Mouse (Mus musculus) erythroblast, adult 5-6 weeks (primary cell): ENCODE results near the gene Lrrc74b. TPM values are rescaled to one million over a fixed set of nuclear protein-coding genes. Genes with fewer than 3 reads are reported as not detected.
"Not testable (repeated sequence)": the region's sequence is repeated elsewhere in the genome, so short reads cannot be mapped to it uniquely, and the experiment has no call there.

Experiments
- ATAC-seq: replicated peaks from 2 replicates; pipeline ENCODE4 v1.8.0; 2016; ENCODE audit warnings: moderate number of reproducible peaks, mild to moderate bottlenecking, moderate TSS enrichment, inconsistent platforms; ENCODE audit not compliant: poor library complexity, low FRiP score, severe bottlenecking
- total RNA-seq, 2 experiments: library from RNA; stranded (forward) in 1 of 2; stranded (reverse) in 1 of 2; fragments of 150-400 nt in 1 of 2; fragments of 200-764, 138-1000 nt in 1 of 2; gene quantifications; 2 replicates each; pipeline versions ENCODE4 v1.2.3 to v1.2.4; 2015 to 2017; ENCODE audit warnings: low replicate concordance in 2 of 2

Lrrc74b gene
- total RNA-seq, 2 experiments from 2014 or later, result not detected

- ATAC-seq, result not testable (repeated sequence)
Measured at GRCm38 (mm10) chr16:17508031-17508430, 53.0 kb downstream of the Lrrc74b start.

- ATAC-seq, result no peak
Measured at GRCm38 (mm10) chr16:17507018-17507552, 54.0 kb downstream of the Lrrc74b start.

GRCm38 (mm10) chr16:17502681-17503080 lies 58.4 kb downstream of the Lrrc74b start:
- ATAC-seq, result no peak

GRCm38 (mm10) chr16:17499249-17499883 lies 61.7 kb downstream of the Lrrc74b start:
- no peak for ATAC-seq

- no peak for ATAC-seq
Measured at GRCm38 (mm10) chr16:17496499-17497305, 64.3 kb downstream of the Lrrc74b start.

Other genes starting within 250 kb of the Lrrc74b start
- gene Serpind1, start 229.9 kb downstream of the Lrrc74b start, total RNA-seq (2015; ENCODE audit: low replicate concordance), result not detected in 2 replicates
- gene Serpind1, start 229.9 kb downstream of the Lrrc74b start, total RNA-seq (2017; ENCODE audit: low replicate concordance), result not detected in 2 replicates
- 18.1 and 28.8 TPM in 2 replicates for gene Snap29, start 155.3 kb downstream of the Lrrc74b start, total RNA-seq (2015; ENCODE audit: low replicate concordance)
- gene Snap29, start 155.3 kb downstream of the Lrrc74b start, total RNA-seq (2017; ENCODE audit: low replicate concordance), result 27.6 and 29.0 TPM in 2 replicates
- 9.8 and 30.9 TPM in 2 replicates for gene Pi4ka, start 154.9 kb downstream of the Lrrc74b start, total RNA-seq (2015; ENCODE audit: low replicate concordance)
- gene Pi4ka, start 154.9 kb downstream of the Lrrc74b start, total RNA-seq (2017; ENCODE audit: low replicate concordance), result 9.6 and 17.4 TPM in 2 replicates
- gene Crkl, start 109.3 kb downstream of the Lrrc74b start, total RNA-seq (2015; ENCODE audit: low replicate concordance), result 7.7 and 16.3 TPM in 2 replicates
- 8.1 and 16.1 TPM in 2 replicates for gene Crkl, start 109.3 kb downstream of the Lrrc74b start, total RNA-seq (2017; ENCODE audit: low replicate concordance)
- gene Aifm3, start 71.6 kb downstream of the Lrrc74b start, total RNA-seq (2015; ENCODE audit: low replicate concordance), result not detected in 2 replicates
- not detected in 2 replicates for gene Aifm3, start 71.6 kb downstream of the Lrrc74b start, total RNA-seq (2017; ENCODE audit: low replicate concordance)
- gene Lztr1, start 52.6 kb downstream of the Lrrc74b start, total RNA-seq (2015; ENCODE audit: low replicate concordance), result 5.2 and 26.1 TPM in 2 replicates
- gene Lztr1, start 52.6 kb downstream of the Lrrc74b start, total RNA-seq (2017; ENCODE audit: low replicate concordance), result 10.3 and 22.4 TPM in 2 replicates
- 9.8 and 11.9 TPM in 2 replicates for gene Thap7, start 30.1 kb downstream of the Lrrc74b start, total RNA-seq (2015; ENCODE audit: low replicate concordance)
- gene Thap7, start 30.1 kb downstream of the Lrrc74b start, total RNA-seq (2017; ENCODE audit: low replicate concordance), result 3.8 and 7.7 TPM in 2 replicates
- gene P2rx6, start 638 bp upstream of the Lrrc74b start, total RNA-seq (2015; ENCODE audit: low replicate concordance), result not detected in 2 replicates
- not detected in 2 replicates for gene P2rx6, start 638 bp upstream of the Lrrc74b start, total RNA-seq (2017; ENCODE audit: low replicate concordance)
- gene Slc7a4, start 22.0 kb upstream of the Lrrc74b start, total RNA-seq (2015; ENCODE audit: low replicate concordance), result 0.38 and 0.42 TPM in 2 replicates
- gene Slc7a4, start 22.0 kb upstream of the Lrrc74b start, total RNA-seq (2017; ENCODE audit: low replicate concordance), result 0.84 and 7.1 TPM in 2 replicates
- 9.6 and 20.5 TPM in 2 replicates for gene Smpd4, start 58.1 kb upstream of the Lrrc74b start, total RNA-seq (2015; ENCODE audit: low replicate concordance)
- gene Smpd4, start 58.1 kb upstream of the Lrrc74b start, total RNA-seq (2017; ENCODE audit: low replicate concordance), result 14.6 and 19.2 TPM in 2 replicates
- gene Ccdc74a, start 85.2 kb upstream of the Lrrc74b start, total RNA-seq (2015; ENCODE audit: low replicate concordance), result not detected in 2 replicates
- 0.60 and 1.7 TPM in 2 replicates for gene Ccdc74a, start 85.2 kb upstream of the Lrrc74b start, total RNA-seq (2017; ENCODE audit: low replicate concordance)
- 15.5 and 30.0 TPM in 2 replicates for gene Med15, start 171.6 kb upstream of the Lrrc74b start, total RNA-seq (2015; ENCODE audit: low replicate concordance)
- gene Med15, start 171.6 kb upstream of the Lrrc74b start, total RNA-seq (2017; ENCODE audit: low replicate concordance), result 16.7 and 20.7 TPM in 2 replicates
- gene Klhl22, start 198.4 kb upstream of the Lrrc74b start, total RNA-seq (2015; ENCODE audit: low replicate concordance), result 2.1 and 2.5 TPM in 2 replicates
- gene Klhl22, start 198.4 kb upstream of the Lrrc74b start, total RNA-seq (2017; ENCODE audit: low replicate concordance), result 4.3 and 9.0 TPM in 2 replicates
- gene Scarf2, start 236.0 kb upstream of the Lrrc74b start, total RNA-seq (2015; ENCODE audit: low replicate concordance), result not detected in 2 replicates
- gene Scarf2, start 236.0 kb upstream of the Lrrc74b start, total RNA-seq (2017; ENCODE audit: low replicate concordance), result not detected in 2 replicates